Mouse (Mus musculus) CH12.LX (cell line): ENCODE measurements around the gene Fopnl.

Experiments
- BHLHE40 ChIP-seq: IDR thresholded peaks from 2 replicates; pipeline ENCODE4 v1.6.1; 2011; ENCODE audit warnings: mild to moderate bottlenecking, low read depth, low read length, improper control_type of control experiment
- EP300 ChIP-seq: IDR thresholded peaks from 2 replicates; pipeline ENCODE4 v1.6.1; 2011; ENCODE audit warnings: low read length, improper control_type of control experiment
- KAT2A ChIP-seq: IDR thresholded peaks from 2 replicates; pipeline ENCODE4 v1.6.1; 2012; ENCODE audit warnings: low read length, improper control_type of control experiment, inconsistent platforms; ENCODE audit not compliant: insufficient replicate concordance
- RCOR1 ChIP-seq: conservative IDR thresholded peaks from 2 replicates; pipeline ENCODE4 v1.6.1; 2012; ENCODE audit warnings: low read depth, mild to moderate bottlenecking, inconsistent platforms, low read length, improper control_type of control experiment
- ZC3H11A ChIP-seq: IDR thresholded peaks from 2 replicates; pipeline ENCODE4 v1.6.1; 2012; ENCODE audit warnings: low read depth, mild to moderate bottlenecking, inconsistent platforms, low read length, improper control_type of control experiment

DNA sequence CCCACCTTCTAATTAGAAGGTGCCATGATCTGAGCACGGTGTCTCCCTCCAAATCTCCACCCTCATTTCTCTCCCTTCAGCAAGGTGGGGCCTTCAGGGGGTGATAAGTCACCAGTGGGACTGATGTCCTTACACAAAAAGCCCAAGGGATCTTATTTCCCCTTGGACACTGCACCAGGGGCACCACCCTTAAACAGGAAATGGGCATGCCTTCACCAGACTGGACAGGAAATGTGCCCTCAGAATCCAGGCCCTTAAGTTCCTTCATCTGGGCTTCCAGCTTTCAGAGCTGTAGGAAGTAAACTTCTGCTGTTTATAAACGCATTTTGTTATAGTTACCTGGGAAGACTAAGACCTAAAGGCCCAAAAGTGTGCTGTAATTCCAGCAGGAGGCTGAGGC, 52.7 kb downstream of the Fopnl start:
- no peak for TF ChIP-seq RCOR1
- no peak for TF ChIP-seq BHLHE40
- TF ChIP-seq KAT2A: no peak
- no peak for TF ChIP-seq ZC3H11A
- TF ChIP-seq EP300: no peak
